Mouse (Mus musculus) heart, postnatal 4 days (tissue): ENCODE measurements around the gene Kcnj15. TPM values are rescaled to one million over a fixed set of nuclear protein-coding genes. Genes with fewer than 3 reads are reported as not detected.
A peak's percentile ranks its signal among the peaks of the same experiment; 100 is the strongest.

Source experiments
- DNase-seq: peaks from one replicate; pipeline ENCODE4 v3.0.0; 2021
- total RNA-seq, 2 experiments: library from RNA; stranded (reverse); gene quantifications; 2 replicates each; pipeline ENCODE4 v1.2.3; 2021

Kcnj15 gene
- total RNA-seq: 1 to 10 TPM; 2.3 to 2.6 TPM

- DNase-seq: no peak
These were observed at the start of gene Kcnj15 for GRCm38 (mm10) chr16:95257266-95257894. Gene Kcnj15 (plus strand): TSS chr16:95257558.

GRCm38 (mm10) chr16:95208243-95208642, 49.1 kb upstream of the Kcnj15 start:
- no peak for DNase-seq

- peak; percentile 52 for DNase-seq
These were observed 48.3 kb upstream of the Kcnj15 start for GRCm38 (mm10) chr16:95209011-95209466.

- DNase-seq: no peak
These were observed 42.8 kb upstream of the Kcnj15 start for GRCm38 (mm10) chr16:95214251-95215197.

GRCm38 (mm10) chr16:95215782-95216181, 41.6 kb upstream of the Kcnj15 start:
- DNase-seq: no peak

GRCm38 (mm10) chr16:95216346-95216745, 41.0 kb upstream of the Kcnj15 start:
- DNase-seq: no peak

GRCm38 (mm10) chr16:95216824-95217223, 40.5 kb upstream of the Kcnj15 start:
- no peak for DNase-seq

- DNase-seq: no peak
These were observed 38.6 kb upstream of the Kcnj15 start for GRCm38 (mm10) chr16:95218783-95219182.

GRCm38 (mm10) chr16:95219459-95219858, 37.9 kb upstream of the Kcnj15 start:
- no peak for DNase-seq

- DNase-seq: no peak
These were observed 36.3 kb upstream of the Kcnj15 start for GRCm38 (mm10) chr16:95221051-95221450.

- no peak for DNase-seq
These were observed 35.2 kb upstream of the Kcnj15 start for GRCm38 (mm10) chr16:95222026-95222718.

GRCm38 (mm10) chr16:95223435-95223834, 33.9 kb upstream of the Kcnj15 start:
- DNase-seq: no peak

- no peak for DNase-seq
These were observed 32.1 kb upstream of the Kcnj15 start for GRCm38 (mm10) chr16:95225285-95225684.

GRCm38 (mm10) chr16:95231768-95232167, 25.6 kb upstream of the Kcnj15 start:
- DNase-seq: no peak

- no peak for DNase-seq
These were observed 22.3 kb upstream of the Kcnj15 start for GRCm38 (mm10) chr16:95234891-95235548.

GRCm38 (mm10) chr16:95239209-95239925, 18.0 kb upstream of the Kcnj15 start:
- peak; percentile 33 for DNase-seq

GRCm38 (mm10) chr16:95240688-95241087, 16.7 kb upstream of the Kcnj15 start:
- DNase-seq: no peak

GRCm38 (mm10) chr16:95241581-95241980, 15.8 kb upstream of the Kcnj15 start:
- peak; percentile 79 for DNase-seq

- no peak for DNase-seq
These were observed 15.2 kb upstream of the Kcnj15 start for GRCm38 (mm10) chr16:95242114-95242513.

GRCm38 (mm10) chr16:95243401-95243800, 14.0 kb upstream of the Kcnj15 start:
- DNase-seq: no peak

- peak; percentile 40 for DNase-seq
These were observed 12.6 kb upstream of the Kcnj15 start for GRCm38 (mm10) chr16:95244626-95245303.
